Mouse (Mus musculus): ENCODE measurements around the gene Ptprt.
A peak's percentile ranks its signal among the peaks of the same experiment; 100 is the strongest.

Gene Ptprt

DNA sequence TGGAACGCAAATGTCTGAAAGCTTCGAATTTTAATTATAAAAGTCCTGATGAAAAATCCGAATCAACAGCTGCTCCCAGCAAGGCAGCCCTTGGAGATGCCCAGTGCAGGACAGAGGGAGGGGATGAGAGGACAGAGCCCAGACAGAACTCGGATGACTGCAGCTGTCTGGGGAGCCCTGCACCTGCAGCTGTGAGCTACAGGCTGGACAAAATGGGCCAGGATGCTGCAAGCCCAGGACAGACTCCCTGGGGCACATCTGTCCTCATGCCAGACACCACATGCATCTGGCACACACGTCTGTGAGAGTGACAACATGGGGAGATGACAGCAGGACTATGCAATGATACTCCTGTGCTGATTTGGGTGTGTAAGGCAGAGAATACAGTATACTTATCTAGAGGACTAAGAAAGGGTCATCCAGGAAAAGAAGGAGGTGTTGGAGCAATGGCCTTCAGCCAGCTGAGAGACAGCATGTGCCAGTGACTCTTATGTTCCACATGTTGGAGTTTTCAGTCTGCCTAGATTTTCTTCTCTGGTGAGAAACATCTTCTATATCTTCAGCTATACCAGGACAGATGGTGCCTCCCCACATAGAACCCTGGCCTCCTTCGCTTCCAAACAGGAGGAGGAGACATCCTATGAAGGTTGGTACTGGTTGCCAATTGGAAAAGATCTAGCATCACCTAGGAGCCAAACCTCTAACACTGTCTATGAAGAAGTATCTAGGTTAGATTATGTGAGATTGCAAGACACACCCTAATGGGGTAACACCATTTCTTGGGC, 259.4 kb downstream of the Ptprt start:
- DNase-seq = no peak

DNA sequence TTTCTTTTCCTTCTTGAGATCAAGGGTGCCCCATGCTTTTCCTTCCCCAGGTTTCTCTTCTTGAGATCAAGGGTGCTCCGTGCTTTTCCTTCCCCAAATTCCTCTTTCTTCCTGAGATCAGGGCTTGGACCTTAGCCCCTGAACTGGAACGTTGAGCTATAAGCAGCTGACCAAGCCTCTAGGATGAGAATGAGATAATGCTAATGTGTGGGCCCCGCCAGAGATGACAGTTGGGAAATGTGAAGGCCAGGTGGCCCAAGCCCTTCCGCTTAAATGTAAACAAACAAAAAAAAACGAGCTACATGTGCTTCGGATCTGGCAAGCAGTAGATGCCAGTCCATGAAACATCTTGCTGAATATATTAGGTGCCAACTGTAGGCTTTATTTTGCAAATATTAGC, 266.3 kb downstream of the Ptprt start:
- DNase-seq = no peak

DNA sequence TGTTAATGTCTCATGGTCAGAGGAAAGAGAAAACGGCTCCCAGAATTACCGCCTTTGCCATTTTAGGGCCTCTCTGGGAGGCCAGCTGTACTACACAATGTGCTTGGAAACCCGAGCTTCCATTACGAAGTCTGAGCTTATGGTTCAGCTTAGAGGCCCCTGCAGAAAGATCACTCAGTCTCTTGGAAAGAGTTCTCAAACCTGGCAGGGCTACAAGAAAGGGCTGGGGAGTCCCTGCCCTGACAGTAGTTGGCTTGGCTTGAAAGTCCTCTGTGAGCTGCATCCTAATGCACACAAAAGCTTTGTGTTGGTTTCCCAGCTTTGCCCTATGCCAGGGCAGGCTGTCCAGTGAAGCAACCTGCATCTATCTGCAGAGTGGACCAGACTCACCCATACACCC, 269.1 kb downstream of the Ptprt start:
- no peak for DNase-seq

DNA sequence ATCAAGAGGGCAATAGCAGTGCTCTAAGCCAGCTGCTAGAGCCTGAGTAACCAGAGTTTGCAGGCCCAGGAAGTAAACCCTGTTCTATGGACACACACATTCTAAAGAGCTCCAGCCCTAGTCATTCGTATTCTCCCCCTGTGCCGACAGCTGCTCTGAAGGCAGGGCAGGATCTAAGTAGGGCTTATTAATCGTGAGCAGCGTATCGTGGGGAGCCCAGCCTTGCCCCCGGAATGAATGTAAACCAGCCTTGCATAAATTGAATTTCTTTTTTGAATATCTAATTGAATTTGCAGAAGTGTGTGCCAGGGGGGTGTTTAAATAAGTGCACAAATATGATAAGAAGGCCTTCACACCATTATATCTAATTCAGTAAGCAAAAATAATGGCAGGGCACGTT, 283.6 kb downstream of the Ptprt start:
- no peak for DNase-seq

DNA sequence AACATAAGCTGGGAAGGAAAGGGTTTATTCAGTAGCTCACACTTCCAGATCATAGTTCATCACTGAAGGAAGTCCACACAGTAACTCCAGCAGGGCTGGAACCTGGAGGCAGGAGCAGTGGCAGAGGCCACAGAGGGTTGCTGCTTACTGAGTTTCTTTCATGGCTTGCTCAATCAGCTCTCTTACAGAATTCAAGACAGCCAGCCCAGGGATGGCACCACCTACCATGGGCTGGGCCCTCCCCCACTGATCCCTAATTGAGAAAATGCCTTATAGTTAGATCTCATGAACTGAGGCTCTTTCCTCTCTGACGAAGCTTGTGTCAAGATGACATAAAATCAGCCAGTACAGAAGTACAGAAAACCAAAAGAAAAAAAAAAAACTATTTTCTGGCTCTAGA, 311.9 kb downstream of the Ptprt start:
- no peak for DNase-seq

DNA sequence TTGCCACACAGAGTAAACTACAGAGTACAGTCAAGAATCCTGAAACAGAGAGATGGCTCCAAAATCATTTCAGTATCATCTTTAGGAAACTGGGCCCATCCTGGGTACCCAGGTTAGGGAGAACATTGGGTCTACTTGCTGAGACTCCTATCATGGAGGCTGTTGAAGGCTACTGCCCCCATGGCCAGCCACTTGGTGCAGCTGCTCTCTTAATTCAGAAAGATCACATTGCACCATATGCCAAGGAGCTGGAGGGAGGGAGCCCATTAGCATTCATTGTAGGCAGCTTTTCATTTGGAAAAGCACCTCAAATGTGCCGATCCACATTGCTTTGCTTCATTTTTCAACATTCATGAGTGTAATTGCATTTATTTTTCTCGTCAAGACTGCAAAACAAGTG, 319.1 kb downstream of the Ptprt start:
- DNase-seq = no peak

DNA sequence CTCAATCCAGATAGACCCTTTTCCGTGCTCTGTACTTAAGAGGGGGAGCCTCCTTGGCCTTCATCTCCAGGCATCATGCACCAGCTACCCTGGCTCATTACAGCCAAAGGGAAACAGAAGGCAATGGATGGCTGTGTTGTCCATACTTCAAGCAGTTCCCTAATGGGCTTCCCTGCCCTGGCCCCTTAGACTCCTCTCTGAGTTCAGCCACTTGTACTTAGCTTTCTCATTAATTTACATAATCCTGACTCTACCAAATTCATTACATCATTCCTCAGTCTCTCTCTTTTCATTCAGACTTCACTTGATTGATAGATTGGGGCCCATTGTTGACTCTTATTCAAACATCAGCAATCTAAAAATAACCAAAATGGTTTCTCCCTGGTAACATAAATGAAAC, 320.7 kb downstream of the Ptprt start:
- no peak for DNase-seq

DNA sequence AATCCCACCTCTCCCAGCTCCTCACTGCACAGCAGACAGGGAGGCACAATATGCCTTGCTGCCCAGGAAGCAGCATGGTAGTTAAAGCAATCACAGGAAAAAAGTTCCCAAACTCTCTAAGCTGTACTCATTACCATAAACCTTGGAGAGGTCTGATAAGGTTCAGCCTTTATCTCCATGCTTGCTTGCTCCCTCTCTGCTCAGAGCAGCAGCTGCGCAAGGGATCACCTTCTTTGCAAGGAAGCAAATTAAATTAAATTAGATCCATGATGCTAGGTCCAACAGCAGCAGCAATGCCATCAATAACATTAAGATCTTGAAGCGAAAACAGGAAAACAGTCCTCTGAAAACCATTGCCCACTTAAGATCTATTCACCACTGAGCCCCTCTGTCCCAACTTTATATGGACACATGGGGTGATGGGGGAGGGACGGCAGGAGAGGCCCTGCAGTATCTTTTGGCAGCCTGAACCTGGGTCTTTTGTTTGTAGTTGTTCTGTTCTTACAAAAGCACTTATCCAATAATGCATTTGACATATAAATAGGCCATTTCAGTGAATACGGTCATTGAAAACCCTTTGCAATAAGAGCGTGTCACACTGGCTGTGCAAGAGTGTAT, 328.8 kb downstream of the Ptprt start:
- no peak for DNase-seq

DNA sequence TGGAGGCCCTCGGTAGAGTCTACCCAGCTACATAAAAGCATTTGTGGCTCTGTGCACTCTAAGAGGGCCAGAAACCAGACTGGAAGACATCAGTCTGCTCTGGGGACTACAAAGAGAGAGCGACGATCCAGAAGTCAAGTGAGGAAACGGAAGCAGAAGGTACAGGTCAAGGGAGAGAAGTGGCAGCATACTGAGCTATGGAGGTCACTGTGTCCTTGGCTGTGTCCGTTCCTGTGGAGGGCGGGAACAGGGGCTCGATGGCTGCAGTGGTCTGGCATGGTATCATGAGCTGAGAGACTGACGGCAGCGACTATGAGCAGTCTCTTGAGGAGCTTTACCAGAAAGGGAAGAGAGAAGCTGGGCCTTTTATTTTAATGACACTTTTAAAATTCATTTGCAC, 331.5 kb downstream of the Ptprt start:
- no peak for DNase-seq

DNA sequence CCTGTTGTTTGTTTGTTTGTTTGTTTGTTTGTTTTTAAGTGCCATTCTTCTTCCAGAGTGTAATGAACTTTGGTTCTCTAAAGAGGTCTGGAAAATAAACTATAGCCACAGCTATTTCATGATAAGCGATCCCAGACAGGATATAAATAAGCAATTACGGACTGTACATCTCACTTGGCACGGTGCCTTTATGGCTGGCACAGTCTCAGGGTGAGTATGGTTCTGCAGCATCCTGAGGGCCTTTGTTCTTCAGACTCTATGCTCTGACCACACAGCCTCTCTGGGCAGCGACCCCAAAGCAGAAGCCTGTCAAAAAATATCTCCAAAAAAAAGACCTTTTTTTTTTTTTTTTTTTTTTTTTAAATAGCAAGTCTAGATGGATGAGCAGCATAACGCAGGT, 338.5 kb downstream of the Ptprt start:
- DNase-seq = no peak

DNA sequence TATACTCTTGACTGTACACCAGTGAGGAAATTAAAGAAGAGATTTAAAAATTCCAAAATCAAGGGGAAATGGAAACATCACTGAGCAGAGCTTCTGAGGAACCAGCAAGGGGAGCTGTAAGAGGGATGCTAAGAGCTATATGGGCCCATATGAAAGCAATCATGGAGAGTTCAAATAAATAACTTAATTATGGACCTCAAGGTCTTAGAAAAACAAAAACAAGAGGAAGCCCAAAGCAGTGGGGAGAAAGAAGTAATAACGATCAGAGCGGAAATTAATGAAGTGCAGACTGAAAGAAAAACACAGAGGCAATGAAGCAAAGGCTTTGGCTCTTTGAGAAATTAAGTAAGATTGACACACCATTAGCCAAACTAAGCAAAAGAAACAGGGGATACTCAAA, 353.0 kb downstream of the Ptprt start:
- DNase-seq = no peak

DNA sequence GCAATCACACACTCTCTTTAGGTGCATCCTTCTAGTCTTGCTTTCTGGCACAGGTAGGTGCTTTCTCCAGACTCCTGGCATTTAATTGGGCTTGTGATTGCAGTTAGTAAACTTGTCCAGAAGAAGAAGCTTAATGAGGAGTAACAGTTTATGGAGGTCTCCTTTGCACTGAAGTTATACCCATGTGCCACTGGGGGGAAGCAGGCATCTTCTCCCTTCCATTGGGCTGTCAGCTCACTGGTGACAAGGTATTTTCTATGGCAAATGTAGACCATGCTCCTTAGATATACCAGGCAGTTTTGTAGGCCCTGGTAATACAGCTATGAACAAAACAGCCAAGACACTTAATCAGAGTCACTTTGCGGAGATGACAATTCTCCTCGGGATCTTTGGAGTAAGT, 366.9 kb downstream of the Ptprt start:
- no peak for DNase-seq

DNA sequence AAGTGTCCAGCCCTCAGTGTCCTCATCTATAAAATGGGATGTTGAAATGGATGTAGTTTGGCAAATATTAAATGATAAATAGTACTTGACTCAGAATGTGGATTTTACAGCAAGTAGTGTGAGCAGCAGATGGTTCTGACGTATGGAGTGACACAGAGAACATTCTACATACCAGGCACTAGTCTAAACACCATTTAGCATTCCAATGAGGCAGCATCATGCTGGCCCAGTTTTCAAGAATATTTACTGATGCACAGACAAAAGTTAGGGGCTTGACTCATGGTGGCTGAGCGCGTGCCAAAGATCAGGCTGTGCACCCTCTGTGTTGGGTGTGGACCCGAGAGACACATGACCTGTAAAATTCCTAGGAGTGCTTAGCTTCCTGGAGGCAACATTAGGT, 378.3 kb downstream of the Ptprt start:
- DNase-seq = no peak

DNA sequence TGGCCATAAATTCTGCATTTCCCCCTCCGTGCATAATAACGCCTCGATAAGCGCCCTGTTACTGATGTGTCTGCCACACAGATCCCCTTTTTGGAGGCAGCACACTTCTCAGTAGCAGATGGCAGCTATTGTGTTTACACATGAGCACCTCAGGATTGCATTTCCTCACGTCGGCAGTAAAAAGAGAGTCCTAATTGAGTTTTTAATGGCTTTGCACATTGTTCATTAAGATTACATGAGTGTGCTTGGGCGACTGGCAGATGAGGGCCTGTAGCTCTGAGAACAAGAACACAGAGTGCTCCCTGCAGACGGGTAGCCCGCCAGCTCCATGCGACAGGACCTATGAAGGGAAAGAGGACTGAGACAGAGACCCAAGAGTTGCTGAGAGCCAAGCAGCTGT, 378.8 kb downstream of the Ptprt start:
- DNase-seq = no peak

DNA sequence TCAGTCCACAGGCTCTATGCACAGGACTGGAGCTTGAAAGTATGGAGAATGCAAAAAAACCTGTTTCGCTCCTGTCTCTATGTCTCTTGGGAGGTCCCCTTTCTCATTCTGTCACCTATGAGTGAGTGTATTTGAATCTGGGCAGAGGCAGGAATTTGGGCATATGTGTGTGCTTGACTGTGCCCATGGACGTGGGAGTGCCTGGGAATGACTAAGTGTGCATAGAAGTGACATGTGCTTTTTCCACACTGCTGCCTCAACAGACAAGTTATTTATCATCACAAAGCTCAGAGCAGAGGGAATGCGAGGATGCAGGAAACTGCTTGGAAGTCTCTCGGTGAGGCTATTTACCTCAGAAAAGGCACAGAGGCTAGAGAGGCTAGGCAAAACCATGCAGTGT, 387.1 kb downstream of the Ptprt start:
- DNase-seq = no peak

DNA sequence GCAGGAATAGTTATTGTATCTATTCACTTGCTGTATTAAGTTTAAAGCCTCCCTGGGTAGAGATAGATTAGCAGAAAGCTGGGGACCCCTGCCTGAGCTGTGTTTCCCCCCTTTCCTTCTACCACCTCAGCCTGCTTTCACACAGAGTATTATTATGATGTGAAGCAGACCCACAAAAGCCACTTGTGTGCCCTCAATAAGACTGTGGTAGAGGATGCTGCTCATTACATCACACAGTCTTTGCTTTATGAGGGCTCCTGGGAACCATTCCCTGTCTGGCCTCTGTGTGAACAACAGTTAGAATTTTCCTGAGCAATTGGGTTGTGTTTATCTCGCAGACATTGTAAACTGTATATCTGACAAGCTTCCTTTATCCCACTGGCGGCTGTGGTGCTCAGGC, 409.7 kb downstream of the Ptprt start:
- DNase-seq = no peak

DNA sequence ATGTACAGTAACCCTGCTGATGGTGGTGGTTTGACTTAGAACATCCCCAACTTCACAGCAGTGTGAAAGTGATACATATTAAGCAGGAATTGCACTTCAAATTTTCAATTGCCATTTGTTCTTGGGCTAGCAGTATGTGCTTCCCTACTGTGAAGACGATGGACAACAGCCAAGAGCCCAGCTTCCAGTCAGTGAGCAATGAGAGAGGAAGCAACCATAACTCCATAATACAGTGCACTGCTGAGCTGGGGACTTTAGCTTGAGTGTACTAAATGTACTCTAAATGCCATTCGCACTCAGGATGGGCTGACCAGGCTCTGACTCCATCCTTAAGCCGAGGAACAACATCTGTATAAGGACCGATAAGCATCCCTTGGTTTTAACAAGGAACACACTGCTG, 412.7 kb downstream of the Ptprt start:
- DNase-seq = no peak

DNA sequence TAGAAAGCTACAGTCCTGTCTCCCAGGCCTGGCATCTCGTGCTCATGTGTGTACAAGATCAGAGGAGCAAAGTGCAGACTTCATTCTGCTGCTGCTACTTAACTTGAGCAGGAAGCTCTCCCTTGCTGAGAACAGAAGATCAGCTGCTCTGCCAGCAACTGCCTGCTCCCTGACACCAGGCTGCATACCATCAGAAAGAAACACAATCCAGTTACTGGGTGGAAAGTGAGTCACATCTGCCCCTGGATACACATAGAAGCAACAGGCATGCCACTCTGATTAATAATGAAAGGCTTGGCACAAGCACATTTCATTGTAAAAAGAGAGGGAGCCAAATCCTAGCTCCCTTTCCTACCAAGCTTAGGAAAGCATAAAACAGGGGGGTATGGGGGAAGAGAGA, 438.5 kb downstream of the Ptprt start:
- DNase-seq = peak; percentile 9 to 23

DNA sequence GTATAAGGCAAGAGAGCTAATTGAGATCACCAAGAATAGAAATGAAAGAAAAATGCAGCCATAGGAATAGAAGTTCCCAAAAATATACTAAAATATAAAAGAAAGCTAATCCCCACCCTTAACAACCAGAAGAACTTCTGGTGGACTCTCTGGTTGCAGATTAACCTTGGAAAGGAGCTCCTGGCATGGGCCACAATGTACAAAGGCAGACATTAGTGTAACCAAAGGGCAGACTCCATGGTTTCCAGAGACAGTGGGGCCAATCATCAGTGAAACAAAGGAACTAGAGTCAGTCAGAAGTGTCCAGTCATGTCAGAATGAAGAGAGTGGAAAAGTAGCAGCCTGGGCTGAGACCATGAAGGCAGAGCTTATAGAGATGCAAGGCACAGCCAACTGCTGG, 440.4 kb downstream of the Ptprt start:
- peak; percentile 51 to 56 for DNase-seq

DNA sequence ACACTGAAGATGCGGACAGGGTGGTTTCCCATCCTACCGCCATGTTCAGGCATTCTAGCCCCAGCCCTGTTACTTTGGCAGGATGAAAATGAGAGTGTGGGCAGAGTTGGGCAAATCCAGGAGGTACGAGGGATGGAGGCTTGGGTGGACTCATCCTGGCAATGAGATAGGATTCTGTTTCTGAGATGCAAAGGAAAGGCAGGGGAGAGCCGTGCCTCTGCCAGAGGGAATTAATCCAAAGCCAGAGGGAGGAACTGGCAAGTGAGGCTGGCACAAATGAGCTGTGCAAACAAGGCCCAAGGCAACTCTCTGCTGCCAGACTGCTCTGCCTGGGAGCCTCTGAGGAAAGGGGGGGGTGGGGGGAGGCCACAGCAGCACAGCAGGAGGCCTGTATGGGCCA, 441.4 kb downstream of the Ptprt start:
- DNase-seq = no peak

DNA sequence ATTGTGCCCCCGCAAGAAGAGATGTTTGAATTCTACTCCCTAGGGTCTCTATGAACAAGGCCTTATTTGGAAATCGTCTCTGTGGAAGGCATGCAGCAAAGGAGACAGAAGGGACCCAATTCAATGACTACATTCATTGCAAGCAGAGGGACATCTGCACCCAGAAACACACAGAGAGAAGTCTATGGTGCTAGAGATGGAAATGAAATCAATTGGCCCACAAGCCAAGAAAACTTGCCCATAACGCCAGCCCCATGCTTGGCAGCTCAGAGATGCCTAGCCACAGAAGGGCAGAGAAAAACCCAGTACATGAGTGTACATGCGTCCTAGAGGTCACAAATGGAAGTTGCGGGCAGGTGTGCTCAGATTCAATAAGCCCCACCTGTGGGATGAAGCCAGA, 443.1 kb downstream of the Ptprt start:
- no peak for DNase-seq

DNA sequence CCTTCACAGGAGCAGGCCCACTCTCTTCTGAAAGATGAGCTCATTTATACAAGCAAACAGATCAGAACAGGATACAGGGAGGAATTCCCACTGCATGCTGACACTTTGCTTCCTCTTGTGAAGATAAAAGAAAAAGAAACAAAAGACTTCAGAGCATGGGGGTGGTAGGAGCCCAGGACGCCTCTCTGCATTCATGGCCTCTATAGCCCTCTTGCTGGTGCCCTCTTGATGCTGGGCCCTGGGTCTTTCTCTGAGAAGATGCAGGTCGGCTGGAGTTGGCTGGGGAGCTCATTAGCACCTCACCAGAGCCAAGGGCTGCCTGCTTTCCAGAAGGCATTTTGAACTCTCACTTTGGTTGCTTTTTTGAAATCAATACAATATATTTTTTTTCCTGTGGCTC, 448.6 kb downstream of the Ptprt start:
- no peak for DNase-seq

DNA sequence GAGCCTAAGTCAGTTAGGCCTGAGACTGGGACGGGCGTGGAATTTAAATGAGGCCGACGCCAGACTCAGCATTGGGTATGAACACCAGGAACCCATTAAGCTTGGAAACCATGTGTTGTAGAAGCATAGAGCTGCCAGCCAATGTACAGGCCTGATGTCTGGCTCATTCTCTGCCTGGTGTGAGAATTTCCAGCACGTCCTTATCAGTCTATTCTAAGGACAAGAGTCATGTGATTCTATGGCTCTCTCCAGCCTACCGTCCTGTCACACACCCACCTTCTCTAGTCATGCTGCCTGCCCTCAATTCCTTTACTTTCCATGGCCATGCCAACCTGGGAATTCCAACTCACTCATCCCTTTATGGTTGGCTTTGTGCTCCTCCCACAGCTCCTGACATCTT, 450.4 kb downstream of the Ptprt start:
- DNase-seq = no peak

DNA sequence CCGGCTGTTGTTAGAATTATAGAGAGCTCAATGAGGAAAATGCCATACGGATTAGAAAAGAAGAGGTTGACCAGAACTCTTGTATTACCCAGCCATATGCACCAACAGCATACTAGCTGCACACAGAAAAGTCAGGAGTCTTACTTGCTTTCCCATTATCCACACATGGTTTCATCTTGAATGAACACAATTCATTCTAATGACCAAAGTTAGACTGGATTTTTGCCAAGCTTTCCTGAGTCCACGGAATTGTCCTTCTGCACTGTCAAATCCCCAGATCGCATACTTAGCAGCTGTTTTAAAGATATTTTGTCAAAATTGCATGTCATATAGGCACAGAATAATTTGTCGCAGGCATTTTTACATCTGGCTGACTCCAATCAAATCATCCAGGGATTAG, 463.6 kb downstream of the Ptprt start:
- DNase-seq = no peak

All from kidney, postnatal 36 days (tissue).